Mouse (Mus musculus): ENCODE data around the gene Cgnl1.

The Cgnl1 gene

DNA sequence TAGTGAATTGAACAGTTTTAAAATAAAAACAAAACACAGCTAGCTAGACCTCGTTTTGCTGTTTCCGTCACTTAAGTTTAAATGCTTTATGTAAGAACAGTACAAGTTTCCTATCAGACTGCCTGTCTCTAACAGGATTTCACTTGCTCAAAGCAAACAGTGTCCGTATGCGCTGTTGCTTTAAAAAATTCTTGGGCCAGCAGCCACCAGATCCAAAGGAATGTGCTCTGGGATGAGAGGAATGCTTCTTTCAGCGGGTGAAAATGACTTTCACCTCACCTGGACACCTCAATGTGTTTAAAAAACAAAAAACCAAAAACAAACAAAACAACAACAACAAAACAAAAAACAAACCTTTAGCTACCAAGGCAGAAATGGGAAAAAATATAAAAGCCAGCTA, 54.4 kb downstream of the Cgnl1 start:
- no peak for DNase-seq (ENCODE audit: low spot score)

DNA sequence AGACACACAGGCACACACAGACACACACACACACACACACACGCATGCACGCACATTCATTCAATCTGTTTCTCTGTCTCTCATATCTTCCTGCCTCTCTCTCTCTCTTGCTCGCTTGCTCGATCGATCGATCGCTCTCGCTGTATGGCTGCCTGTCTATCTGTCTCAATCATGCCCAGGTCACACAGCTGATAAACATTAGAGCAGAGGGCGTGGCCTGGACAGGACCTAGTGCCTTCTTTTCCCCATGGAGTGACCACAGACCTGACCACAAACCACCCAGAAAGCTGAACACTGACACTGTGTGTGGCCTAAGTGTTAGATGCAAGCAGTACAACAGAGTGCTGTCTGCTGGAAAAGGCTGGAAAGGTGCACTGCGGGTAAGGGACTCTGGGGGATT, 60.6 kb downstream of the Cgnl1 start:
- no peak for DNase-seq (ENCODE audit: low spot score)

DNA sequence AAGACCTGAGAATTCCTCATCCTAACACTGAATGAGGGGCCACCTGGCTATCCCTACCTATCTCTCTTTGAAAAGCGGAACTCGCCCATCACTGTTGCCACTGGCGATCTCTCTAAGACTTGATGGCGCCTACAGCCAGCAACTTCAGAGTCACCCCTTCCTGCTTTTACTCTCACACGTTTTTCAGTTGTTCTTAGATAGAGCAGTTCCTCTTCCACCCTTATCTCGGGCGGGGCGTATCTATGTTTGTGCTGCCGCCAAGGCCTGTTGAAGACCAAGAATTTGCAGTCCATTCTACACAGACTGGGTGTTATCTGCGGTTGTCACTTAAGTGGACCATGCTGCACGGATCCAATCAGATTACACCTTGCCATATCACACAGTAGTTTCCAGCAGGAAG, 62.2 kb downstream of the Cgnl1 start:
- peak; percentile 26 for DNase-seq (ENCODE audit: low spot score)

DNA sequence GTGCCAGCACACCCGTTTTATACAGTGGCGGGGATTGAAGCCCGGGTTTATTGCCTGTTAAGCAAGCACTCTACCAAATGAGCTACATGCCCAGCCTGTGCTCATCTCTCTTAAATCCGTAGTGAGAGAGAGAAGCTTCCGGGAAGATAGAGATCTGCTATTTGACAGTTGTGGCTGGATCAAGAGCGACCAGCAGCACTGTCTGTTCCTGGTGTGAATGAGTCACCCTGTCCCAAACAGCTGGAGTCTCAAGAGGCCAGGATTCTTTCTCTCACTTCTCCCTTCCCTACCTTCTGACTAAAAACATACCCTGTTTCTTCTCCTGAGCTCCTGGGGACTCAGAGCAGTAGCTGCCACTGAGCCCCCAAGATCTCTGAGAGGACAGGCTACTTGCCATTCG, 63.4 kb downstream of the Cgnl1 start:
- no peak for DNase-seq (ENCODE audit: low spot score)

DNA sequence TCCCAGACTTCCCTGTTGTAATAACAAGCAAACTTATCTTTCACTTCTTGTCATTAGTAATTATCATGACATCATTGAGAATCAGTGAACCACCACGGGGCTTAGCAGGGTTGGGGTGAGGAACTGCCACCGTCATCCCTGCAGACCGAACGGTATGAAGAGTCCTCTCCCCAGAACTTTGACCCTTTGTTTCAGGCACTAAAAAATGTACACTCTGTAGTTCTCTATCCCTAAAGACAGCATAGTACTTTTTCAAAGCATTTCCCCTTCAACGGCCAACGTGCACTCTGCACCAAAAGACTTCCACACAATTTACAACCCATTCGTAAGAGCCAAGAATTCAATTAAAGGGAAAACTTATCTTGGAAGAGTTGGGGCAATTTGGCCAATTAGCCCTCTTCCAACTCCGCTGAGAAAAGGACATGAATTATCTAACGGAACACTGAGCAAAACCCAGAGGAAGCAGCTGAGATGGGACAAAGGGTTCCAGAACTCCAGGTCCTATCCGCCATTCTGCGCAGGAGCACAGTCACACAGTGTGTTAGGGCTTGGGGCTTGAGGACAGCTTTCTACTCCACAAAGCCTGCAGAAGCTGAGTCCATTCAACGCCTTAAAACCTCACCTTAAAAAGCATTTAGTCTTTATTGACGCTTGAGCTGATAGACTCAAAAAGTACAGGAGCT, 66.9 kb downstream of the Cgnl1 start:
- DNase-seq (ENCODE audit: low spot score): no peak

DNA sequence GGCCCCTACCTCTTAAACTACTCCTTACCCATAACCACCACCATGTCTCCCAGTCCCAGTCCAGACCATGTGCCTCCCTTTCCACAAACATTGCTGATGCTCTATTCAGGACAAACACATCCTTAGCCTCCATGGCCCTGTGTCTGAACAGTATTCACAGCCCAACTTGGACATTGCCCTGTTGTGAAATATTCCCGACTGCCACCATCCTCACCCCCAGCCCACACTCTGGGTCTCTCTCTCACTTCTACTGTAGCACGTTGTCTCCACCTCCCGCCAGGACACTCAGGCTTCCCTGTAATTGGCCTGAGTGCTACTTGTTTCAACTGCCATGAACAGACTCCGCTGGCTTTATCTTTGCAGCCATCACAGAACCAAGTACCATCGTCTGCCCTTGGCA, 72.3 kb downstream of the Cgnl1 start:
- DNase-seq (ENCODE audit: low spot score): no peak

DNA sequence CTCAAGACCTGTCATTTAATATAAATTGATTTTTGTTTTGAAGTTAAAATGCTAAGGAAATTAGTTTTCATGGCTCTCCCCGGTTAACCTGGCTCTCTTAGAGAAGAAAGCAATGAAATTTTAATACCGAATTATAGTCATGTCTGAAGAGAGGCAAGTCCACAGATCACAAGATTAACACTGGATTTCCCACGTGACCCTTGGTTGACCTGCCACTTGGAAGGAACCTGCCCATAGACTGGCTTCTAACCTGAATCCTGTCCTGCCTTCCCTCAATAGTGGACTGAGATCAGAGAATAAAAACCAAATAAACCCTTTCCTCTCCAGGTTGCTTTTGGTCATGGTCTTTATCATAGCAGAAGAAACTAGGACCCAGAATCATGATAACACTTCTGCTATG, 73.3 kb downstream of the Cgnl1 start:
- DNase-seq (ENCODE audit: low spot score): no peak

DNA sequence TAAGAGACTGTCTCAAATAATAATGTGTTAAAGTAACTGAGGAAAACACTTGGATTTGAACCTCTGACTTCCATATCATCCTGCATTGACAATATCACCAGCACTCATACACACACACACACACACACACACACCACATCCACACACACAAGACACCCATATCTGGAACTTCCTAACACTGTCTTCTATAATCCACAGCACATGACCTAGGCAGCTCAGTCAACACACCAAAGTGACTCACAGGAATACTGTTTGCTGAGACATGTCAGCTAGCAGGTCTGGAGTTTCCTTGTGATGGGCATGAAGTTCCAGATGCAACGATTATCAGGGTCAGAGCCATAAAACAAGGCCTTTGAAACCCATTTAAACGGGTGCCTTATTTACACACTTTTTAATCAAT, 74.2 kb downstream of the Cgnl1 start:
- DNase-seq (ENCODE audit: low spot score): no peak

DNA sequence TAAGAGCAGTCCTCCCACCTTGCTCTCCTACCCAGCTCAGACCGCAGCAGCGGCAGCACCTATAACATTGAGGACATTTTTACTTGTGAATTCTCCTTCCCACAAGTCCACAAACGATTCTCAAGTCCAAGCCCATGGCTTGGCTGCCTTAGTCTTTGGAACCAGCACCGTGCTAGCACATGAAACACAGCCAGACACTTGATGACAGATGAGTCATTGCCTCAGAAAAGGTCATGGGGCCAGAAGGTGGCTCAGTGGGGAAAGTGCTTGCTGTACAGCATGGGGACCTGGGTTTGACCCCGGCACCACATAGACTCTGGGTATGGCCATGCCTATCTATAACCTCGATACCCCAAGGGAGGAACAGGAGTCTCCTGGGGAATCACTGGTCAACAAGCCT, 74.6 kb downstream of the Cgnl1 start:
- DNase-seq (ENCODE audit: low spot score): no peak

DNA sequence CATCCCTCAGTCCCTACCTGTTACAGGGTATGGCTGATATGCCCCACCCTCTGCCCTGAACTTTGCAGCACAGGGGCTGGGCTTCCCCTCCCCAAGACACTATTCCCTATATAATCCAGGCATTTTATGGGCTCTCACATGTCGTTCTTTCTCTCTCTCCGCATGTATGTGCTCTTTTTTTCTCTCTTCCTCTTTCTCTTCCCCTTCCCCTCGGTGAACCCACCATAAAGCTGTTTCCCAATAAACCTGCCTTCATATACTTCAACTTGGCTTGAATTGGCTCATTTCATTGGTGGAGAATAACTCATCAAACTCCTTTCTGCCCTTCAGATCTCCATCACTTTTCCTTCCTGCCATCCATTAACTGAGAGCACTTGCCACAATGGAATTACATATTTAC, 76.3 kb downstream of the Cgnl1 start:
- DNase-seq (ENCODE audit: low spot score): no peak

DNA sequence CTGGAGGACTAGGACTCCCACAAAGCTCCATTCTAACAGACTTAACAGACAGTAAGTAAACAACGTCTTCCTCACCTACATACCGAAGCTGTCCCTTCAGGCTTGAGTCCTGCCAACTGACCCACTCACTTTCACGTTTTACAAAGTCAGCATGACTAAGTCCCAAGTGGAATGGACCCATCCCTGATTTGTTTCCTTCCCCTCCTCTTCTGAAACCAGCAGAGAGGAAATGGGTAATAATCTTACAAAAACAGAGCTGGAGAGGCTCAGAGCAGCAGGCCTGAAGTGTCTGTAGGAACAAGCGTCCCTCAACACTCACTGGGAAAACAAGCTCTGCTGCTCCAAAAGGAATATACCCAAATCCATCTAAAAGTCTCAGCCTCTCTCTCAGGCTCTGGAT, 77.2 kb downstream of the Cgnl1 start:
- no peak for DNase-seq (ENCODE audit: low spot score)

DNA sequence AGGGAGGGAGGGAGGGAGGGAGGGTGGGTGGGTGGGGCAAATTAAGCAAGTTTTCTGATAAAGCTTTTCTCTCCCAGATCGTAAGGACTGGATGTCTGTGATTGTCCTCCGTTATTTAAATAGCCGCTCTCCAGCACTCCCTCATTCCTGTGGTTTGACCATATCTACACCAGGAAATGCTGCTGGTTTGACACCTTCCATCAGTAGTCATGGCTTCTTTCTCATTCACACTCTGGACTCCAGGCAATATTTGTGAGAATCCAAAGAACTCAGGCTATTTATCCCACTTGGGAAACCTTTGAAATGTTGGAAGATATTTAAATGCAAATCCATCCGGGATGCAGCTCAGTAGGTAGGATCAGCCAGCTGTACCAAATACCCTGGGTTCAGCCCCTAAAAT, 77.6 kb downstream of the Cgnl1 start:
- DNase-seq (ENCODE audit: low spot score): no peak

DNA sequence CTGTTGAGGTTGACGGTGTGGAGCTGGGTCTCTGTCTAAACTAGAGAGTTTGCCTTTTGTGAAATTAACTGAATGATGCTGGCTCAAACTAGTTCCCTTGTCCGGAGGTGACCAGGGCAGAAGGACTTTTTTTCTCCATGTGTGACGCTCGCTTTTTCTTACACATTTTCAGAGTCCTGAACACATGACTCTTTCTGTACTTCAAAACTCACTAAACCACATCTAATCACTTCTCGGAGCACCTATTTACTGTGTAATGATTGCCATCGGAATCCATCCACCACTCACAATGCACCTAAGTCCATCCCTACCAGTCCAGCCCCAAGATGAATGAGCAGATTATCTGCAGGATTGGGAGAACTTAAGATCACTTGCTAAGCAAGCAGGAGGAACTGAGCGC, 79.2 kb downstream of the Cgnl1 start:
- DNase-seq (ENCODE audit: low spot score): no peak

DNA sequence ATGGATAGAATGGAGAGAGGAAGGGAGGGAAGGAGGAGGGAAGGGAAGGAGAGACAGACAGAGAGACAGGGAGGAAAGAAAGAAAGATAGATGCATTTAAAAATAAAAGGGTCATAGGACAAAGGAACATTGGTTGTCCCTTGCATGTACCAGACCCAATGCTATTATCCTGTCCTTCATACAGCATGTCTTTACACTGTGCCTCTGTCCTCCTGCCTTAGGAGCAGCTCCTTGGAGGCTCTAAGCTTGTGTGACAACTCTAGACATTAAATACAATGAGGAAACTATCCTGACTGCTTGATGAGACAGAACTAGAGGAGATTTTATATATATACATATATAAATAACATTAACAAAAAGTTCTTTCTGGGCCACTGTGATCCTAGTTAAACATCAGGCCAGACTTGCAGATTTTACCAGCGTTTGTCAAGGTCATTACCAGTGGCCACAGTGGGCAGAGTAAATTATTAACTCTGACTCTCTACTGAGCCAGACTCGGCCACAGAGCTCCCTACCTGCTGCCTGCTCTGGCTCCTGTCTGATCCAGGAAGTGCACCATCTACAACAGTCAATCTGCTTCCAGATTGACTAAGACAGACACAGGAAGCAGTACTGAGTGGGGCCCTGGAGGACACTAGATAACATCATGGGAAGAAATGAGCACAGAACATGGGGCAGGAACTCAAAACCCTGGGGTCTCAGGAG, 81.9 kb downstream of the Cgnl1 start:
- DNase-seq (ENCODE audit: low spot score): no peak

DNA sequence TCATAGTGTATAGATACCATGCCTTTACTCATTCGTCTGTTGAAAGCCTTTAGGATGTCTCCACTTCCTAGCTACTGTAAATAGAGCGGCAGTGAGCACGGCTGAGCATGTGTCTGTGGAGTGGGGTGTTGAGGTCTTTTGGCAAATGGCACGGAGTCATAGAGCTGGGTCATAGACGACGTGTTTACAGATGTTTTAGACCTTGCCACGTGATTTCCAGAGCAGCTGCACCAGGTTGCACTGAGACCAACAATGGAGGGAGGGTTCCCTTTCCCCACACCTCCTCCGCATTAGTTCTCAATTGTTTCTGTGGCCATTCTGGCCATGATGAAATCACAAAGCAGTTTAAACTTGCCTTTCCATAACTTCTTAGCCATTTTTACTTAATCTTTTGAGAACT, 84.9 kb downstream of the Cgnl1 start:
- no peak for DNase-seq (ENCODE audit: low spot score)

DNA sequence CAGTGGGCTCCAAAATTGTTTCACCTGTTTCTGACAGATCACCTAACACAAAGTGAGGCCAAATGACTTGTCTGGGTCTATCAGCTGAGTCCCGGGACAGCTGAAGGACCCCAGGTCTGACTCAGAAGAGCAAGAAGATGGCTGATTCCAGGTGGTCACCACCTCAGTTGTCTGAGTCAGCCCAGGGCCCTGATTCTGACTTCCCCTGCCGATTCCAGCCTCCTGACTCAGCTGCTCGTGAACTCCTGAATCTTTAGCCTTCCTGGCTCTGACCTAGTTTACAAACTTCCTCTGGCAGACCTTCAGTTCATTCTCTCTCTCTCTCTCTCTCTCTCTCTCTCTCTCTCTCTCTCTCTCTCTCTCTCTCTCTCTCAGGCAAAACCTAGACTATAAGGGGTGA, 86.6 kb downstream of the Cgnl1 start:
- DNase-seq (ENCODE audit: low spot score): no peak

DNA sequence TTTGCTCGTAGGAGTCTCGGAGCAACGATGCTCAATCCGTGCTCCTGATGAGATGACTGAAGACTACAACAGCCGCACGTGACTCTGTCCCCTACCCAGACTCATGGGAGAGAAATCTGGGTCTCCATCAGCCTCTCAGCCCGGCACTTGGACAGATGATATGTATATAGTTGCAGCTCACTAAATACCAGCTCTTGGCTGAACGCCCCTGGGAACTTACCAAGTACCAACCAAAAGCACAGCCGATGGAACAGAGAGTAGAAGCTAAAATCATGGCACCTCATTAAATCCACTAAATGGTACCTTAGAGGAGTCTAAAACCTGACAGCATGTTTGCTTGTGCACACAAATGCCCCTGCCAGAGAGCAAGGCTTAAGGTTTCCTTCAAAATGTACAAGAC, 91.0 kb downstream of the Cgnl1 start:
- no peak for DNase-seq (ENCODE audit: low spot score)

DNA sequence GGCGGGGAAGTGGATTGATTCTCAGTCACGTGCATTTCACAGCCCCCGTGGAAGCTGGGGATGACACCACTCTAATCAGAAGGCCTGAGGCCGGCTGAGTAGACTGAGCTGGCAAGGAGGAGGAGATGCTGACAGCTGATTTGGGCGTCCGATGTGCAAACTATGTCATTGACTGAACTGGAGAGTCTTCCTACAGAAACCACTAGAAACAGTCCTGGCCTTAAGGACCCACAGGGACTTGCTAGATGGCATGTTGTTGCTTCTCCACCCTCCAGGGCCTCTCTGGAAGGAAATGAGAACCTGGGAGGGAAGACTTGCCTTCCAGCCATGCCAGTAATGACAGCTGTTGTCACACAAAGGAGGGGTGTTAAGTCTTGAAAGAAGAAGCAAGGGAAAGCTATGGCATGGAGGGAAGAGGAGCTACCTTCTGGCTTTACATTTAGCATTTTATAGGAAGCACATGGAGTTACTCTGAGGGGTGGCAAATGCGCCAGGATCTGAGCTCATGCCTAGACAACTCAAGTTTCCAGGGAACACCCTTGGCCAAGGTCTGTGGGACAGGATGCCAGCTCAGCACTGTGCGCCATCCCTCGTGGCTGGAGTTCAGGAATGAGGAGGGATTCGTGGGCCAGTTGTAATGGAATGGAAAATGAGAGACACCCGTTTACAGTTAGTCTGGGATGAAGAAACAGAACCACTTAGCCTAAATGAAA, 92.1 kb downstream of the Cgnl1 start:
- DNase-seq (ENCODE audit: low spot score): no peak

DNA sequence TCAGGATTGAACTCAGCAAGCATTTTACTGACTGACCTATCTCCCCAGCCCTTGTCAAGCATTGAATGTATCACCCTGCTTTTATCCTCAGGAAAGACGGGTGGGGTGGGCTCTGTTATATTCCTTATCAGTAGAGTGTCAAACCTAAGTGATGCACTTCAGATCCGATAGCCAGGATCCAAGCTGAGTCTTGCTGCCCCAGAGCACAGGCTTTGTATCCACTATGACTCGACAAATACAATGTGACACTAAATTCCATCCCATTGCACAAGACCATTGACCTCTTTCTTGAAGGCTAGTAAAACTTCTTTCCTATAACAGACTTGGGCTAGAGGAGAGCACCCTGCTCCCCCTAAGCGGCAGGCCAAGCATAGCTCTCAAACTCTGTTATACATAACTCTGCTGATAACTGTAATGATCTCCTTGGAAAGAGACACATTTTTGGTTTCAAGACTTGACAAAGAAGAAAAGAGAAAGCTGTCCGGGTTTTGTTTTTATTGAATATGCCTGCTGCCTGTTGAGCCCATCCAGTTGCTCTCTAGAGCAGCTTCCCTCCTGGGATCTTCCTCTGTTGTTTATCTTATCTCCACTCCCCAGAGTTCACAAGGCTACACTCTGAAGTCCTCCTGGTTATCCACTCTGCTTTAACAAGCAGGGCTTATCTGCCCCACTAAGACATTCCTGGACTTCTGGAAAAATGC, 94.3 kb downstream of the Cgnl1 start:
- no peak for DNase-seq (ENCODE audit: low spot score)

DNA sequence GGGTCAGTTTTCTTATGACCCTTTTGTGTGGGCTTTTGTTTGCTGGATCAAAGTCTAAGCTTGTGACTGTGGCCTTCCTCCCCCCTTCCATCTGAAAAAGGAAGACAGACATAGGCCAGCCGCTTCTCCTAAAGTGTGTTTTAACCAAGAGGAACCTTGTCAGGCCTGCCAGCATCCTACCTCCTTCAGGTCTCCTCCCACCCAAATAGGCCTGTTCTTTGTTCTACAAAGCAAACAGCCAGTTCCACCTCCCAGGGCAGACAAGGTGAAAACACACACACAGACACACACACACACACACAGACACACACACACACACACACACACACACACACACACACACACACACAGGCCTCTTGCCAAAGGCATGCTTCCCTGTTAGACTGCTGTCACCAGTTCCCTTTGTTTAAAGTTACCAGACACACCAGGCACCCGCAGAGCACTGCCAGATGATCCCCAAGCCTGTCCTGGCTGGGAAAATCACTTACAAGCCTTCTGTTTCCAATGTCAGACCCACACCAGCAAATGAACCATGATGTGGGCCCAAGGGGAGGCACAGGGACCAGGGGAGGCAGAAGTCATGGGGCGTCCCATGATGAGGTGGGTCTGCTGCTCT, 95.5 kb downstream of the Cgnl1 start:
- DNase-seq (ENCODE audit: low spot score): no peak

DNA sequence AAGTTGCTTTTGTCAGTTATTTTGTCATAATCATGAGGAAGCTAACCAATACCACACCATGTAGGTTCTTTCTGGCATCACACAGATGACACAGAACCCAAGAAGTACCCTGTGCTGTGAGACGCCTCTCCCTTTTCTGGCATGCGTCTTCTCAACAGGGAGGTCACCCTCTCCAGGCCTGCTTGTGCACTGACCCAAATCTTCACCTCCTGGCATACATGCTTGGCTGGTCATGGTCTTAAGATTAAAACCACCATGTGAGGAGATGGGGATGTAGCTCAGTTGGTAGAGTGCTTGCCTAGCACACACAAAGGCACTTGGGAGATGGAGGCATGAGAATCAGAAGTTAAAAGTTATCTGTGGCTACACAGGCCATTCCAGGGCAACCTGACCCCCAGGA, 96.2 kb downstream of the Cgnl1 start:
- no peak for DNase-seq (ENCODE audit: low spot score)

DNA sequence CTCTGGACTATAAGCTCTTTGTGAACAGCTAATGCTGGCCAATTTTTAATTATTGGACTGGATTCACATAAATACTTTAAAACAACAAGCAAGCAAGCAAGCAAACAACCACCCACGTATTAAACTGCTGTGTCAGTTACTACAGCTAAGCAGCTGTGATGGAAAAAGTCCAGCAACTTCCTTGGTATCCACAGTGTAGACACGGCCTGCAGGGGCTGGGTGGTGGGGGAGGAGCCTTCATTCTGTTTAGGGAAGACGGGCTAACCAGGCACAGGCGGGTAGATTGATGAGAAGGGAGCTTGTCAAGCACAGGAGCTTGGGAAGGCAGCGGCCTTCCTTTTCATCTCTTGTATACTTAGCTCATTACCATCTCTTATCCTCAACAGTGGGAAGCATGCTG, 96.9 kb downstream of the Cgnl1 start:
- DNase-seq (ENCODE audit: low spot score): no peak
